Mouse (Mus musculus) 3134 (cell line): ENCODE data around the gene Olah.

ENCODE experiments used
- DNase-seq: peaks from one replicate; pipeline ENCODE4 v3.0.0-alpha.2; 2011; ENCODE audit warnings: low spot score; ENCODE audit not compliant: insufficient read length; ENCODE audit errors: extremely low read depth

The Olah gene

GRCm38 (mm10) chr2:3355793-3356192 lies 41.2 kb downstream of the Olah start:
- no peak for DNase-seq

GRCm38 (mm10) chr2:3353160-3353559 lies 43.9 kb downstream of the Olah start:
- no peak for DNase-seq

GRCm38 (mm10) chr2:3348919-3349318 lies 48.1 kb downstream of the Olah start:
- no peak for DNase-seq

- DNase-seq, result no peak
These were observed 48.6 kb downstream of the Olah start for GRCm38 (mm10) chr2:3348422-3348821.

- peak; percentile 24 for DNase-seq
These were observed 61.3 kb downstream of the Olah start, which contains the start of gene Acbd7 for GRCm38 (mm10) chr2:3335611-3336301. Gene Acbd7 (plus strand): TSS chr2:3336168.

- no peak for DNase-seq
These were observed 63.2 kb downstream of the Olah start for GRCm38 (mm10) chr2:3333761-3334160.

- DNase-seq, result peak; percentile 95
These were observed 64.3 kb downstream of the Olah start, which contains the start of gene Rpp38 for GRCm38 (mm10) chr2:3332484-3333242. Gene Rpp38 (minus strand): TSS chr2:3332643.

GRCm38 (mm10) chr2:3332056-3332455 lies 65.0 kb downstream of the Olah start:
- DNase-seq, result no peak

GRCm38 (mm10) chr2:3331071-3331703 lies 65.8 kb downstream of the Olah start:
- peak; percentile 7 for DNase-seq

- DNase-seq, result peak; percentile 23
These were observed 69.7 kb downstream of the Olah start for GRCm38 (mm10) chr2:3327351-3327750.

GRCm38 (mm10) chr2:3326547-3326946 lies 70.5 kb downstream of the Olah start:
- no peak for DNase-seq

- DNase-seq, result no peak
These were observed 72.5 kb downstream of the Olah start for GRCm38 (mm10) chr2:3324381-3325130.

GRCm38 (mm10) chr2:3323132-3323531 lies 73.9 kb downstream of the Olah start:
- DNase-seq, result no peak

- DNase-seq, result peak; percentile 43
These were observed 91.5 kb downstream of the Olah start for GRCm38 (mm10) chr2:3305426-3306025.

- DNase-seq, result no peak
These were observed 101.2 kb downstream of the Olah start for GRCm38 (mm10) chr2:3295826-3296225.

- DNase-seq, result no peak
These were observed 104.8 kb downstream of the Olah start for GRCm38 (mm10) chr2:3292170-3292569.
